Comparison of ENCODE assay signal across 27 mouse cellular contexts in genomic region chr7:109001971-109002370, GRCm38 (mm10). TPM values are rescaled to one million over a fixed set of nuclear protein-coding genes. Genes with fewer than 3 reads are reported as not detected.
"Had no signal": no experiment of that assay in that cellular context is flagged by ENCODE, and none has a peak within 500 bp of the region (broad histone marks: within the 10 kb centered on the region; RNA-seq: fewer than 3 reads in every experiment).

No protein-coding gene starts in this region.

- DNase-seq: gastrocnemius, adult 2 months; gastrocnemius, postnatal 10 days; gastrocnemius, postnatal 25 days; heart, adult 18-20 months; heart, postnatal 10 days; heart, postnatal 4 days; kidney, adult 18-20 months; kidney, adult 8-10 months; kidney, postnatal 10 days; kidney, postnatal 25 days; kidney, postnatal 4 days; liver; liver, embryonic 13.5 days had no signal

- H3K9ac ChIP-seq: heart, embryonic 12.5 days; hindbrain, embryonic 12.5 days; hindbrain, embryonic 14.5 days; intestine, embryonic 15.5 days; limb, embryonic 12.5 days; liver, embryonic 13.5 days; liver, embryonic 15.5 days had no signal

- H3K4me3 ChIP-seq: gastrocnemius, adult 2 months; heart, embryonic 10.5 days; heart, embryonic 12.5 days; hindbrain, embryonic 10.5 days; hindbrain, embryonic 12.5 days; intestine, embryonic 15.5 days; limb, embryonic 10.5 days; limb, embryonic 12.5 days; liver, embryonic 13.5 days; liver, embryonic 15.5 days had no signal

- H3K4me1 ChIP-seq: heart, embryonic 10.5 days; heart, embryonic 12.5 days; hindbrain, embryonic 10.5 days; hindbrain, embryonic 12.5 days; intestine, embryonic 15.5 days; limb, embryonic 10.5 days; limb, embryonic 12.5 days; liver, embryonic 13.5 days; liver, embryonic 15.5 days had no signal

- H3K9me3 ChIP-seq: heart, embryonic 10.5 days; heart, embryonic 12.5 days; hindbrain, embryonic 10.5 days; hindbrain, embryonic 12.5 days; intestine, embryonic 15.5 days; limb, embryonic 10.5 days; limb, embryonic 12.5 days; liver, embryonic 13.5 days; liver, embryonic 15.5 days had no signal

- H3K36me3 ChIP-seq: heart, embryonic 10.5 days; heart, embryonic 12.5 days; hindbrain, embryonic 10.5 days; hindbrain, embryonic 12.5 days; intestine, embryonic 15.5 days; limb, embryonic 10.5 days; limb, embryonic 12.5 days; liver, embryonic 13.5 days; liver, embryonic 15.5 days had no signal

- H3K27ac ChIP-seq: gastrocnemius, adult 2 months; heart, embryonic 10.5 days; hindbrain, embryonic 10.5 days; hindbrain, embryonic 12.5 days; hindbrain, embryonic 14.5 days; intestine, embryonic 15.5 days; limb, embryonic 10.5 days; limb, embryonic 12.5 days; liver, embryonic 13.5 days; liver, embryonic 15.5 days had no signal

- ATAC-seq: hindbrain, embryonic 16.5 days; inflammation-experienced regulatory T-cells, adult 6 months; intestine, embryonic 15.5 days; intestine, postnatal 0 days had no signal

- H3K4me2 ChIP-seq: heart, embryonic 12.5 days; hindbrain, embryonic 12.5 days; hindbrain, embryonic 14.5 days; intestine, embryonic 15.5 days; limb, embryonic 12.5 days; liver, embryonic 11.5 days; liver, embryonic 13.5 days; liver, embryonic 15.5 days had no signal

- H3K27me3 ChIP-seq: hindbrain, embryonic 12.5 days; intestine, embryonic 15.5 days; liver, embryonic 13.5 days; liver, embryonic 15.5 days had no signal

RNA-seq across cellular contexts. Expression of gene Tub, which starts 51.8 kb away (rescaled TPM):
- total RNA-seq: granulocyte monocyte progenitor cell, adult 5-6 weeks had no signal
